ENCODE assay signal across 21 mouse cellular contexts in the genomic region with DNA sequence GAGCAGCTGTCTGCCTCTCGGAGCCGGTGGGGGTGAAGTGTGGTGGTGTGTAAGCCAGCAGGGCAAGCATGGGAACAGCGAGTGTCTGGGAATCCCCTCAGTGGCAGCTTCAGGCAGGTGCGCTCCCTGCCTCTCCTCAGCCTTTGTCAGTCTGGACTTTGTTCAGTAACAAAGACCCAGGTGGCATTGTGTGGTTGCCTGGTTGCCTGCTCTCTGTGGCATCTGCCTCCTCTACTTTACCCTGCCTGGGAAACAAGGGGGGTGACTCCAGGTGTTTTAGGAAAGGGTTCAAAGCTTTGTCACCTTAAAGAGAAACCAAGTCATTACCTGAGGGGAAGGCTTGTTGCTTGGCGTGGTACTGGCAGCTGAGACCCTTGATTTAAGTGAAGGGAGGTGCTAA.
A peak's percentile ranks its signal among the peaks of the same experiment; 100 is the strongest.
DNase-seq lines count a peak whose midpoint lies in the region; ATAC-seq and TF ChIP-seq lines count a peak whose summit lies in the region.
"Had no signal": no experiment of that assay in that cellular context is flagged by ENCODE, and none has a peak within 500 bp of the region (broad histone marks: within the 10 kb centered on the region; RNA-seq: fewer than 3 reads in every experiment).

No protein-coding gene starts in this region.

- ATAC-seq in midbrain, embryonic 11.5 days (ENCODE audit: low FRiP score), result no peak
- ATAC-seq in midbrain, postnatal 0 days (ENCODE audit: low FRiP score), result no peak
- ATAC-seq in intestine, postnatal 0 days, result 0 out of 2 replicates have a peak, but pooled peaks have one; percentile 45
- ATAC-seq: CD4-positive, CD25-positive, alpha-beta regulatory T cell, adult 4 months; forebrain, embryonic 16.5 days had no signal

- 88% methylated on average over 5 of the region's 5 CpGs for WGBS in midbrain, embryonic 11.5 days
- WGBS in midbrain, postnatal 0 days, result 78% methylated on average over 5 of the region's 5 CpGs
- 71% methylated on average over 5 of the region's 5 CpGs for WGBS in intestine, postnatal 0 days
- WGBS in limb, embryonic 10.5 days, result 86% methylated on average over 5 of the region's 5 CpGs

- H3K9me3 ChIP-seq in midbrain, embryonic 11.5 days (ENCODE audit: control insufficient read depth, low read length), result no peaks in the 10 kb centered on the region
- H3K9me3 ChIP-seq in midbrain, postnatal 0 days (ENCODE audit: low read length), result no peaks in the 10 kb centered on the region
- H3K9me3 ChIP-seq in intestine, postnatal 0 days (ENCODE audit: control insufficient read depth), result no peaks in the 10 kb centered on the region
- no peaks in the 10 kb centered on the region for H3K9me3 ChIP-seq in limb, embryonic 10.5 days (replicated peaks)
- H3K9me3 ChIP-seq: forebrain, embryonic 12.5 days; hindbrain, embryonic 15.5 days had no signal

- H3K4me3 ChIP-seq in midbrain, embryonic 11.5 days (ENCODE audit: low read depth, low read length), result no peak overlapping the region
- H3K4me3 ChIP-seq in midbrain, postnatal 0 days (ENCODE audit: low read depth, low read length), result no peak overlapping the region
- H3K4me3 ChIP-seq in intestine, postnatal 0 days (ENCODE audit: low read depth, low read length), result no peak overlapping the region
- H3K4me3 ChIP-seq in limb, embryonic 10.5 days, result no peak overlapping the region
- H3K4me3 ChIP-seq: forebrain, embryonic 12.5 days; heart, adult 2 months; heart, embryonic 12.5 days; hindbrain, embryonic 15.5 days had no signal

- no peak overlapping the region for H3K9ac ChIP-seq in midbrain, embryonic 11.5 days (ENCODE audit: low read length)
- no peak overlapping the region for H3K9ac ChIP-seq in midbrain, postnatal 0 days (replicated peaks; ENCODE audit: low read length, poor library complexity, severe bottlenecking)
- no peak overlapping the region for H3K9ac ChIP-seq in intestine, postnatal 0 days (ENCODE audit: low read depth, low read length)
- H3K9ac ChIP-seq: forebrain, embryonic 12.5 days; heart, embryonic 12.5 days; hindbrain, embryonic 15.5 days had no signal

- no peaks in the 10 kb centered on the region for H3K4me1 ChIP-seq in midbrain, embryonic 11.5 days (ENCODE audit: control insufficient read depth, insufficient read depth, low read length)
- H3K4me1 ChIP-seq in midbrain, postnatal 0 days (ENCODE audit: insufficient read depth, low read length), result no peaks in the 10 kb centered on the region
- no peaks in the 10 kb centered on the region for H3K4me1 ChIP-seq in intestine, postnatal 0 days (replicated peaks; ENCODE audit: control insufficient read depth, insufficient read depth, low read length)
- peaks cover 44% of the 10 kb centered on the region for H3K4me1 ChIP-seq in limb, embryonic 10.5 days
- H3K4me1 ChIP-seq: forebrain, embryonic 12.5 days; hindbrain, embryonic 15.5 days had no signal

- H3K4me2 ChIP-seq in midbrain, embryonic 11.5 days, result no peak overlapping the region
- H3K4me2 ChIP-seq in midbrain, postnatal 0 days (ENCODE audit: low read depth, low read length, poor library complexity, severe bottlenecking), result no peak overlapping the region
- H3K4me2 ChIP-seq in intestine, postnatal 0 days (replicated peaks; ENCODE audit: low read depth), result no peak overlapping the region
- H3K4me2 ChIP-seq: forebrain, embryonic 12.5 days; heart, embryonic 12.5 days; hindbrain, embryonic 15.5 days had no signal

- H3K27ac ChIP-seq in midbrain, embryonic 11.5 days (ENCODE audit: low read depth, low read length), result no peak overlapping the region
- H3K27ac ChIP-seq in midbrain, postnatal 0 days (ENCODE audit: low read depth, low read length), result no peak overlapping the region
- H3K27ac ChIP-seq in intestine, postnatal 0 days (ENCODE audit: low read depth, low read length), result no peak overlapping the region
- H3K27ac ChIP-seq in limb, embryonic 10.5 days, result no peak overlapping the region
- H3K27ac ChIP-seq: forebrain, embryonic 12.5 days; heart, adult 2 months; hindbrain, embryonic 15.5 days had no signal

- no peaks in the 10 kb centered on the region for H3K27me3 ChIP-seq in midbrain, embryonic 11.5 days (ENCODE audit: control insufficient read depth, insufficient read depth, low read length)
- no peaks in the 10 kb centered on the region for H3K27me3 ChIP-seq in midbrain, postnatal 0 days (ENCODE audit: insufficient read depth, low read length)
- H3K27me3 ChIP-seq in intestine, postnatal 0 days (replicated peaks; ENCODE audit: control insufficient read depth, insufficient read depth, low read length), result no peaks in the 10 kb centered on the region
- no peaks in the 10 kb centered on the region for H3K27me3 ChIP-seq in limb, embryonic 10.5 days (ENCODE audit: low read depth, poor library complexity, severe bottlenecking)
- H3K27me3 ChIP-seq: forebrain, embryonic 12.5 days; heart, embryonic 12.5 days; hindbrain, embryonic 15.5 days had no signal

- H3K36me3 ChIP-seq in midbrain, embryonic 11.5 days (ENCODE audit: control insufficient read depth, insufficient read depth, low read length), result no peaks in the 10 kb centered on the region
- no peaks in the 10 kb centered on the region for H3K36me3 ChIP-seq in midbrain, postnatal 0 days (ENCODE audit: insufficient read depth, low read length)
- H3K36me3 ChIP-seq in intestine, postnatal 0 days (ENCODE audit: control insufficient read depth, insufficient read depth), result no peaks in the 10 kb centered on the region
- H3K36me3 ChIP-seq in limb, embryonic 10.5 days, result peaks cover 36% of the 10 kb centered on the region
- H3K36me3 ChIP-seq: forebrain, embryonic 12.5 days; hindbrain, embryonic 15.5 days had no signal

- peak; percentile 69 for DNase-seq in midbrain, embryonic 11.5 days (ENCODE audit: low spot score, missing footprints)
- DNase-seq in midbrain, postnatal 0 days (ENCODE audit: low spot score), result no peak
- DNase-seq in thymus, postnatal 10 days (ENCODE audit: low spot score in 2 of 2), result peak; percentile 66 to 77
- peak; percentile 66 for DNase-seq in thymus, postnatal 4 days
- DNase-seq in adrenal gland, postnatal 10 days, result no peak
- no peak for DNase-seq in frontal cortex, postnatal 10 days (ENCODE audit: low spot score in 2 of 2)
- no peak for DNase-seq in limb, embryonic 10.5 days (ENCODE audit: low spot score)
- DNase-seq: adrenal gland, postnatal 14 days; B cell, adult 2 months; cerebellum, adult 11-12 months; cerebellum, adult 9-10 months; cerebellum, postnatal 25 days; gastrocnemius, postnatal 14 days; heart, adult 2 months; heart, postnatal 36 days had no signal

- no peak for TF ChIP-seq CTCF in midbrain, postnatal 0 days (IDR thresholded peaks at IDR 0.05)
- no peak for TF ChIP-seq CTCF in intestine, postnatal 0 days (IDR thresholded peaks at IDR 0.05; ENCODE audit: low read depth)

Comparison
In these comparisons a context has a peak if more than half of its experiments do, and no peak if none do; other contexts are left out.
1. DNase-seq: peak in midbrain, embryonic 11.5 days (single experiment), thymus, postnatal 10 days (2 of 2) and thymus, postnatal 4 days (single experiment); none in midbrain, postnatal 0 days (single experiment), adrenal gland, postnatal 10 days (single experiment), frontal cortex, postnatal 10 days (0 of 2) and limb, embryonic 10.5 days (single experiment).